Mouse (Mus musculus) MEL (cell line): ENCODE measurements at regions not wholly inside any gene's neighbourhood (a gene's known extent, or its start where the extent isn't known, plus 50 kb on each side); places are given as distances from the start of the nearest gene placed in this dataset.

Source experiments
- DNase-seq: peaks from one replicate; pipeline ENCODE4 v3.0.0; 2011; ENCODE audit warnings: low read depth, low spot score
- H3K27ac ChIP-seq: 2 replicates; pipeline ENCODE4 v1.5.1; 2012; ENCODE audit warnings: low read depth, mild to moderate bottlenecking, control low read depth, low read length, moderate library complexity; ENCODE audit not compliant: control insufficient read depth
- H3K27me3 ChIP-seq, 2 experiments: fragments of 150-350 bp in 1 of 2; sonication (generic) in 1 of 2; 2 replicates each; pipeline ENCODE4 v1.6.1; 2012; ENCODE audit warnings: low read length in 2 of 2, mild to moderate bottlenecking in 2 of 2, improper control_type of control experiment in 1 of 2, moderate library complexity in 1 of 2; ENCODE audit not compliant: insufficient read depth in 2 of 2, control insufficient read depth in 1 of 2
- H3K36me3 ChIP-seq, 2 experiments: 2 replicates each; pipeline ENCODE4 v1.6.1; 2012 to 2014; ENCODE audit warnings: low read length in 2 of 2, improper control_type of control experiment in 1 of 2, inconsistent platforms in 1 of 2, mild to moderate bottlenecking in 1 of 2; ENCODE audit not compliant: insufficient read depth in 2 of 2, control insufficient read depth in 1 of 2
- H3K4me1 ChIP-seq, 2 experiments: fragments of 150-350 bp in 1 of 2; sonication (generic) in 1 of 2; 2 replicates each; pipeline ENCODE4 v1.6.1; 2012; ENCODE audit warnings: low read length in 2 of 2, improper control_type of control experiment in 1 of 2, mild to moderate bottlenecking in 1 of 2; ENCODE audit not compliant: insufficient read depth in 2 of 2, control insufficient read depth in 1 of 2
- H3K4me3 ChIP-seq, 2 experiments: fragments of 150-350 bp in 1 of 2; sonication (generic) in 1 of 2; 2 replicates each; pipeline ENCODE4 v1.5.1; 2012; ENCODE audit warnings: low read depth in 2 of 2, low read length in 2 of 2, mild to moderate bottlenecking in 2 of 2, moderate library complexity in 2 of 2, control low read depth in 1 of 2, improper control_type of control experiment in 1 of 2; ENCODE audit not compliant: control insufficient read depth in 1 of 2, insufficient read depth in 1 of 2
- H3K79me2 ChIP-seq: 2 replicates; pipeline ENCODE4 v1.6.1; 2012; ENCODE audit warnings: mild to moderate bottlenecking, low read length, moderate library complexity; ENCODE audit not compliant: control insufficient read depth, poor library complexity, insufficient read depth
- H3K9ac ChIP-seq: 2 replicates; pipeline ENCODE4 v1.6.1; 2012; ENCODE audit warnings: low read depth, mild to moderate bottlenecking, control low read depth, low read length, moderate library complexity; ENCODE audit not compliant: control insufficient read depth, poor library complexity, severe bottlenecking
- H3K9me3 ChIP-seq: fragments of 150-350 bp; sonication (generic); replicated peaks from 2 replicates; pipeline ENCODE4 v1.6.1; 2012; ENCODE audit warnings: mild to moderate bottlenecking, low read length, improper control_type of control experiment, moderate library complexity; ENCODE audit not compliant: insufficient read depth
- CHD1 ChIP-seq: IDR thresholded peaks from 2 replicates; pipeline ENCODE4 v1.6.1; 2012; ENCODE audit warnings: low read depth, mild to moderate bottlenecking, inconsistent platforms, low read length, improper control_type of control experiment
- CHD2 ChIP-seq: IDR thresholded peaks from 2 replicates; pipeline ENCODE4 v1.6.1; 2011; ENCODE audit warnings: low read length, improper control_type of control experiment
- CTCF ChIP-seq, 3 experiments: IDR thresholded peaks in 2 of 3; conservative IDR thresholded peaks in 1 of 3; 2 replicates each; pipeline ENCODE4 v1.5.1; 2011 to 2012; ENCODE audit warnings: low read length in 3 of 3, low read depth in 2 of 3, mild to moderate bottlenecking in 2 of 3, improper control_type of control experiment in 1 of 3, inconsistent platforms in 1 of 3, mixed read lengths in 1 of 3, moderate library complexity in 1 of 3; ENCODE audit not compliant: control insufficient read depth in 1 of 3, insufficient read depth in 1 of 3, poor library complexity in 1 of 3, severe bottlenecking in 1 of 3
- ELF1 ChIP-seq: IDR thresholded peaks from 2 replicates; pipeline ENCODE4 v1.6.1; 2014; ENCODE audit warnings: low read depth, mild to moderate bottlenecking, inconsistent platforms, low read length, improper control_type of control experiment, moderate library complexity
- ETS1 ChIP-seq: IDR thresholded peaks from 2 replicates; pipeline ENCODE4 v1.6.1; 2012; ENCODE audit warnings: low read depth, mild to moderate bottlenecking, inconsistent platforms, low read length, improper control_type of control experiment, moderate library complexity
- GABPA ChIP-seq: IDR thresholded peaks from 2 replicates; pipeline ENCODE4 v1.6.1; 2012; ENCODE audit warnings: low read depth, mild to moderate bottlenecking, inconsistent platforms, low read length, improper control_type of control experiment, moderate library complexity
- HCFC1 ChIP-seq: IDR thresholded peaks from 2 replicates; pipeline ENCODE4 v1.6.1; 2012; ENCODE audit warnings: low read depth, mild to moderate bottlenecking, inconsistent platforms, low read length, improper control_type of control experiment, moderate library complexity
- JUND ChIP-seq: IDR thresholded peaks from 2 replicates; pipeline ENCODE4 v1.6.1; 2011; ENCODE audit warnings: low read depth, mild to moderate bottlenecking, improper control_type of control experiment, low read length
- KAT2A ChIP-seq: conservative IDR thresholded peaks from 2 replicates; pipeline ENCODE4 v1.6.1; 2012; ENCODE audit warnings: low read depth, low read length, improper control_type of control experiment, inconsistent platforms
- MAFK ChIP-seq: IDR thresholded peaks from 2 replicates; pipeline ENCODE4 v1.6.1; 2011; ENCODE audit warnings: low read depth, mild to moderate bottlenecking, low read length, improper control_type of control experiment, borderline replicate concordance
- MEF2A ChIP-seq: IDR thresholded peaks from 2 replicates; pipeline ENCODE4 v1.6.1; 2014; ENCODE audit warnings: low read depth, mild to moderate bottlenecking, inconsistent platforms, low read length, improper control_type of control experiment; ENCODE audit not compliant: poor library complexity, insufficient replicate concordance, severe bottlenecking; ENCODE audit errors: extremely low read depth
- MXI1 ChIP-seq: IDR thresholded peaks from 2 replicates; pipeline ENCODE4 v1.6.1; 2011; ENCODE audit warnings: mild to moderate bottlenecking, low read depth, low read length, improper control_type of control experiment
- MYB ChIP-seq: IDR thresholded peaks from 2 replicates; pipeline ENCODE4 v1.6.1; 2011; ENCODE audit warnings: mild to moderate bottlenecking, low read depth, low read length, improper control_type of control experiment
- NELFE ChIP-seq: IDR thresholded peaks from 2 replicates; pipeline ENCODE4 v1.6.1; 2011; ENCODE audit warnings: low read depth, low read length, improper control_type of control experiment
- NRF1 ChIP-seq: IDR thresholded peaks from 2 replicates; pipeline ENCODE4 v1.6.1; 2014; ENCODE audit warnings: low read depth, mild to moderate bottlenecking, inconsistent platforms, low read length, improper control_type of control experiment, moderate library complexity; ENCODE audit not compliant: poor library complexity, insufficient read depth, severe bottlenecking
- POLR2A ChIP-seq, 2 experiments: IDR thresholded peaks; 2 replicates each; pipeline ENCODE4 v1.6.1; 2011 to 2012; ENCODE audit warnings: low read length in 2 of 2, mild to moderate bottlenecking in 2 of 2, control low read depth in 1 of 2, improper control_type of control experiment in 1 of 2, low read depth in 1 of 2, moderate library complexity in 1 of 2; ENCODE audit not compliant: control insufficient read depth in 1 of 2, insufficient read depth in 1 of 2, poor library complexity in 1 of 2
- POLR2AphosphoS2 ChIP-seq: IDR thresholded peaks from 2 replicates; pipeline ENCODE4 v1.6.1; 2011; ENCODE audit warnings: low read length, improper control_type of control experiment
- POLR2AphosphoS5 ChIP-seq: IDR thresholded peaks from 2 replicates; pipeline ENCODE4 v1.6.1; 2012; ENCODE audit warnings: low read depth, borderline replicate concordance, mild to moderate bottlenecking, inconsistent platforms, low read length, moderate library complexity, mixed read lengths
- RAD21 ChIP-seq: IDR thresholded peaks from 2 replicates; pipeline ENCODE4 v1.6.1; 2011; ENCODE audit warnings: mild to moderate bottlenecking, low read depth, low read length, improper control_type of control experiment
- SIN3A ChIP-seq: IDR thresholded peaks from 2 replicates; pipeline ENCODE4 v1.6.1; 2012; ENCODE audit warnings: low read length, improper control_type of control experiment, inconsistent platforms
- TAL1 ChIP-seq: IDR thresholded peaks from 2 replicates; pipeline ENCODE4 v1.6.1; 2012; ENCODE audit warnings: mild to moderate bottlenecking, inconsistent platforms, low read length, moderate library complexity, mixed read lengths
- TCF12 ChIP-seq: IDR thresholded peaks from 2 replicates; pipeline ENCODE4 v1.6.1; 2014; ENCODE audit warnings: low read depth, mild to moderate bottlenecking, inconsistent platforms, low read length, improper control_type of control experiment, moderate library complexity
- USF1 ChIP-seq: IDR thresholded peaks from 2 replicates; pipeline ENCODE4 v1.6.1; 2014; ENCODE audit warnings: low read depth, mild to moderate bottlenecking, inconsistent platforms, low read length, improper control_type of control experiment, moderate library complexity
- ZKSCAN1 ChIP-seq: IDR thresholded peaks from 2 replicates; pipeline ENCODE4 v1.6.1; 2012; ENCODE audit warnings: low read depth, mild to moderate bottlenecking, inconsistent platforms, low read length, improper control_type of control experiment, moderate library complexity
- ZMIZ1 ChIP-seq: IDR thresholded peaks from 2 replicates; pipeline ENCODE4 v1.6.1; 2012; ENCODE audit warnings: low read depth, mild to moderate bottlenecking, inconsistent platforms, low read length, improper control_type of control experiment, moderate library complexity
- ZNF384 ChIP-seq: IDR thresholded peaks from 2 replicates; pipeline ENCODE4 v1.6.1; 2012; ENCODE audit warnings: low read depth, mild to moderate bottlenecking, inconsistent platforms, low read length, improper control_type of control experiment

DNA sequence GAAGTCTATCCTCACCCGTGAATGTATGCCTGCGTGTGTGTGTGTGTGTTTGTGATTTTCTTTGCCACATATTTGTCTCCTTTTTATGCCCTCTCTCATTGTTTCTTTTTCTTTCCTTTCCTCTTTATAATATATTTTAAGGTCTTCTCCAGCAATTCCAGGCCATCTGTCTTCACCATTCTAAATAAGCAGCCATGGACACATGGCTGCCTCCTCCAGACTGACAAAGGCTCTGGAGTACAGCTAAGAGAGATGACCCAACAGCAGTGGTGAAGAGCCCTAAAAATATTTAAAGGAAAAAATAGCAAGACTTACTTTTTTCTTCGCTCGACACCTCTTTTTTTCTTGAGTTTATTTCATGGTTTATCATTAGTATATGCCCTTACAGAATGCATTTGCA, 596.1 kb upstream of the Mef2c start:
- no peaks in the 10 kb centered on the region for H3K79me2 ChIP-seq
- H3K27ac ChIP-seq: no peak overlapping the region
- H3K4me3 ChIP-seq: no peak overlapping the region
- no peaks in the 10 kb centered on the region for H3K27me3 ChIP-seq
- no peak for TF ChIP-seq ETS1
- TF ChIP-seq MYB: no peak
- no peak for TF ChIP-seq GABPA
- TF ChIP-seq HCFC1: no peak
- TF ChIP-seq MXI1: no peak
- TF ChIP-seq NRF1: no peak
- TF ChIP-seq MAFK: no peak
- TF ChIP-seq USF1: no peak
- TF ChIP-seq CHD1: no peak
- no peak for TF ChIP-seq POLR2AphosphoS5
- no peak for TF ChIP-seq TAL1
- no peak for TF ChIP-seq ELF1
- no peak for TF ChIP-seq ZMIZ1
- no peak for TF ChIP-seq MEF2A
- TF ChIP-seq CTCF (IDR thresholded peaks at IDR 0.05 in 2 of 3, conservative IDR thresholded peaks at IDR 0.05 in 1 of 3; ENCODE audit: control insufficient read depth in 1 of 3, insufficient read depth in 1 of 3, low read depth in 2 of 3, low read length in 3 of 3, poor library complexity in 1 of 3, severe bottlenecking in 1 of 3): no peak
- no peaks in the 10 kb centered on the region for H3K9me3 ChIP-seq
- H3K9ac ChIP-seq: no peak overlapping the region
- no peaks in the 10 kb centered on the region for H3K4me1 ChIP-seq
- DNase-seq: no peak
- no peaks in the 10 kb centered on the region for H3K36me3 ChIP-seq

DNA sequence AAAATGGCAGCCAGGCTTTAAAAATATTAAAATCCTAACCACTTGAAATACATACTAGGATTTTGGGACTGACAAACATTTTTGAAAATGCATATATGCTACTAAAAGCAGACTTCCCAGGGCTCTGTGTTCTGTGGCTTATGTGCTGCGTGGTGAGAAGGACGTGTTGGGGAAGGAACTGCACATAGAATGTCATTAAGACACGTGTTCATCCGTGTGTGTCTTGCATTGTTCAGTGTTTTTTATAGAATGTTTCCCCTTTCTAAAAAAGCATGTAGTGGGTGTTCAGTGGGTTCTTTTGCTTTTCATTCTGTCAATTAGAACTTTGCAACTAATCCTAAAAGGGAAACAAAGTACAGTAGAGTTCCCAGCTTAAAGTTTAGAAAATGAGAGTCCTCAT, 594.7 kb upstream of the Mef2c start:
- Histone ChIP-seq H3K27ac (no peak overlapping the region), H3K27me3 (no peaks in the 10 kb centered on the region), H3K9me3 (no peaks in the 10 kb centered on the region), H3K4me1 (no peaks in the 10 kb centered on the region), H3K36me3 (no peaks in the 10 kb centered on the region), H3K4me3 (no peak overlapping the region), H3K79me2 (no peaks in the 10 kb centered on the region), H3K9ac (no peak overlapping the region)
- TF ChIP-seq JUND (no peak), CHD2 (no peak), ELF1 (no peak), MYB (no peak), ZNF384 (no peak), MAFK (no peak), NRF1 (no peak), POLR2A (IDR thresholded peaks at IDR 0.05; ENCODE audit: control insufficient read depth in 1 of 2, insufficient read depth in 1 of 2, low read depth in 1 of 2, low read length in 2 of 2, poor library complexity in 1 of 2) (no peak), SIN3A (no peak), ZKSCAN1 (no peak), POLR2AphosphoS2 (no peak), NELFE (no peak), RAD21 (no peak), CTCF (IDR thresholded peaks at IDR 0.05 in 2 of 3, conservative IDR thresholded peaks at IDR 0.05 in 1 of 3; ENCODE audit: control insufficient read depth in 1 of 3, insufficient read depth in 1 of 3, low read depth in 2 of 3, low read length in 3 of 3, poor library complexity in 1 of 3, severe bottlenecking in 1 of 3) (no peak), TCF12 (no peak), KAT2A (no peak), HCFC1 (no peak)
- DNase-seq: no peak
